Mouse (Mus musculus) embryonic facial prominence, embryonic 13.5 days (tissue): ENCODE data around the gene Serpinb1b. TPM values are rescaled to one million over a fixed set of nuclear protein-coding genes. Genes with fewer than 3 reads are reported as not detected.

Experiments used
- ATAC-seq: fragments of 200-750 bp; cut with Nextera tagmentation; 2 replicates; pipeline ENCODE4 v1.8.0; 2017; ENCODE audit warnings: low read depth; ENCODE audit not compliant: insufficient number of reproducible peaks, insufficient read depth, low FRiP score, low TSS enrichment
- H3K27ac ChIP-seq: fragments of 300-500 bp; sonication (generic); 2 replicates; pipeline ENCODE4 v1.5.1; 2015; ENCODE audit warnings: moderate library complexity, mild to moderate bottlenecking, inconsistent platforms
- H3K27me3 ChIP-seq: fragments of 300-500 bp; sonication (generic); 2 replicates; pipeline ENCODE4 v1.6.1; 2015; ENCODE audit warnings: mild to moderate bottlenecking, inconsistent platforms
- H3K36me3 ChIP-seq: fragments of 300-500 bp; sonication (generic); 2 replicates; pipeline ENCODE4 v1.6.1; 2015; ENCODE audit warnings: mild to moderate bottlenecking, inconsistent platforms
- H3K4me1 ChIP-seq: fragments of 300-500 bp; sonication (generic); 2 replicates; pipeline ENCODE4 v1.6.1; 2015; ENCODE audit warnings: inconsistent platforms
- H3K4me2 ChIP-seq: fragments of 300-500 bp; sonication (generic); 2 replicates; pipeline ENCODE4 v1.6.1; 2015; ENCODE audit warnings: moderate library complexity, mild to moderate bottlenecking, inconsistent platforms
- H3K4me3 ChIP-seq: fragments of 300-500 bp; sonication (generic); 2 replicates; pipeline ENCODE4 v1.5.1; 2015; ENCODE audit warnings: mild to moderate bottlenecking, inconsistent platforms
- H3K9ac ChIP-seq: fragments of 300-500 bp; sonication (generic); 2 replicates; pipeline ENCODE4 v1.6.1; 2015; ENCODE audit warnings: mild to moderate bottlenecking, inconsistent platforms
- H3K9me3 ChIP-seq: fragments of 300-500 bp; sonication (generic); 2 replicates; pipeline ENCODE4 v1.6.1; 2016; ENCODE audit warnings: inconsistent platforms
- WGBS: fragments of 180-500 bp; shearing (Covaris S2); methylation state at CpG from one replicate; pipeline ENCODE4 v1.1.7; 2015; ENCODE audit warnings: mixed read lengths; 5-methylcytosine and 5-hydroxymethylcytosine counted together
- polyA plus RNA-seq: library from polyadenylated mRNA; unstranded; fragments of >200 nt; fragmentation: Nextera tagmentation; extraction: Ambion mirVana; gene quantifications from 2 replicates; pipeline ENCODE4 v1.2.1, GENCODE M21; 2015

Gene Serpinb1b
- polyA plus RNA-seq, 1 experiment from 2014 or later = 2.3 TPM

GRCm38 (mm10) chr13:33095575-33095974 lies 17.2 kb downstream of the Serpinb1b start:
- no peaks in the 10 kb centered on the region for H3K9me3 ChIP-seq
- no peak for ATAC-seq
- H3K4me1 ChIP-seq = no peaks in the 10 kb centered on the region
- WGBS = 73% methylated on average over 1 of the region's 1 CpGs
- no peak overlapping the region for H3K9ac ChIP-seq
- H3K27ac ChIP-seq = no peak overlapping the region
- no peaks in the 10 kb centered on the region for H3K36me3 ChIP-seq
- no peak overlapping the region for H3K4me3 ChIP-seq
- H3K4me2 ChIP-seq = no peak overlapping the region
- H3K27me3 ChIP-seq = no peaks in the 10 kb centered on the region

GRCm38 (mm10) chr13:33105626-33106025 lies 27.3 kb downstream of the Serpinb1b start:
- Histone ChIP-seq H3K36me3 (no peaks in the 10 kb centered on the region), H3K9ac (no peak overlapping the region), H3K27me3 (no peaks in the 10 kb centered on the region), H3K4me2 (no peak overlapping the region), H3K27ac (no peak overlapping the region), H3K4me3 (no peak overlapping the region), H3K9me3 (no peaks in the 10 kb centered on the region), H3K4me1 (no peaks in the 10 kb centered on the region)
- ATAC-seq = no peak

GRCm38 (mm10) chr13:33113054-33113453 lies 34.7 kb downstream of the Serpinb1b start:
- no peak for ATAC-seq
- Histone ChIP-seq H3K4me1 (no peaks in the 10 kb centered on the region), H3K4me3 (no peak overlapping the region), H3K9ac (no peak overlapping the region), H3K4me2 (no peak overlapping the region), H3K27me3 (no peaks in the 10 kb centered on the region), H3K9me3 (no peaks in the 10 kb centered on the region), H3K36me3 (no peaks in the 10 kb centered on the region), H3K27ac (no peak overlapping the region)
- 61% methylated on average over 3 of the region's 3 CpGs for WGBS

- Histone ChIP-seq H3K4me1 (no peaks in the 10 kb centered on the region), H3K27ac (no peak overlapping the region), H3K4me2 (no peak overlapping the region), H3K36me3 (no peaks in the 10 kb centered on the region), H3K9ac (no peak overlapping the region), H3K27me3 (no peaks in the 10 kb centered on the region), H3K4me3 (no peak overlapping the region), H3K9me3 (no peaks in the 10 kb centered on the region)
- no peak for ATAC-seq
- 89% methylated on average over 2 of the region's 2 CpGs for WGBS
Measured at GRCm38 (mm10) chr13:33137717-33138116, 59.3 kb downstream of the Serpinb1b start.

GRCm38 (mm10) chr13:33141435-33141834 lies 63.1 kb downstream of the Serpinb1b start:
- no peaks in the 10 kb centered on the region for H3K9me3 ChIP-seq
- H3K27ac ChIP-seq = no peak overlapping the region
- no peaks in the 10 kb centered on the region for H3K4me1 ChIP-seq
- H3K9ac ChIP-seq = no peak overlapping the region
- WGBS = 81% methylated on average over 3 of the region's 3 CpGs
- ATAC-seq = no peak
- H3K36me3 ChIP-seq = no peaks in the 10 kb centered on the region
- no peak overlapping the region for H3K4me2 ChIP-seq
- no peak overlapping the region for H3K4me3 ChIP-seq
- H3K27me3 ChIP-seq = no peaks in the 10 kb centered on the region

Other genes with a start within 250 kb of the Serpinb1b start
- 3.8 and 5.5 TPM in 2 replicates for gene Serpinb1a, start 227.4 kb upstream of the Serpinb1b start, polyA plus RNA-seq
- not detected in 2 replicates for gene Serpinb1c, start 180.4 kb upstream of the Serpinb1b start, polyA plus RNA-seq
- gene Serpinb6b, start 113.4 kb upstream of the Serpinb1b start, polyA plus RNA-seq = 1.3 and 2.1 TPM in 2 replicates
- gene Serpinb9, start 75.3 kb upstream of the Serpinb1b start, polyA plus RNA-seq = 3.0 TPM in 2 replicates
- 0.12 TPM in 1 of 2 replicates, not detected in the other for gene Serpinb9b, start 51.2 kb upstream of the Serpinb1b start, polyA plus RNA-seq
- not detected in 2 replicates for gene Serpinb9c, start 81.2 kb downstream of the Serpinb1b start, polyA plus RNA-seq
- gene Serpinb9d, start 114.4 kb downstream of the Serpinb1b start, polyA plus RNA-seq = not detected in 2 replicates
- gene Serpinb9e, start 171.0 kb downstream of the Serpinb1b start, polyA plus RNA-seq = not detected in 2 replicates
- not detected in 2 replicates for gene Serpinb9f, start 245.5 kb downstream of the Serpinb1b start, polyA plus RNA-seq